Mouse (Mus musculus) embryonic fibroblast, embryonic 13.5 days (primary cell): ENCODE data around the gene Csmd2.

Experiments
- CTCF ChIP-seq: IDR thresholded peaks from 2 replicates; pipeline ENCODE4 v1.5.1; 2011; ENCODE audit warnings: mild to moderate bottlenecking, control low read depth, low read length, moderate library complexity, borderline replicate concordance; ENCODE audit not compliant: insufficient read depth
- POLR2A ChIP-seq: IDR thresholded peaks from 2 replicates; pipeline ENCODE4 v1.6.1; 2011; ENCODE audit warnings: low read depth, mild to moderate bottlenecking, control low read depth, low read length, moderate library complexity

DNA sequence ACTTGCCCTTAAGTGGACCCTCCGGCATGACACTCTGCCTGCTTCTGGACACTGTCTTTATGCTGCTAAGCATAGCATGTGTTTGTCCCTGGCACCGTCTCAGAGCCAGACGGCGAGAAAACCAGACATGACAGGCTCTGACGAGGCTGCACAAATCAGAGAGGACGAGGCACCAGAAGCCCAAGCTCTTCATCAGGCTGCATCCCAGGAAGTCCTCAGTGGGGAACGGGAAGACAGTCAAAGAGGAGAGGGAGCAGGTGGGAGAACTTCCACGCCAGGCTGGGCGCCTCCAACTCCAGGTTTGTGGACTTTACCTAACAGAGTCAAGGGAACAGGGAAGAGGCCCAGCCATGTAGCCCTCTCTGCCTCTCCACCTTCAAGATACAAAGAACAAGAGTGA is 183.6 kb downstream of the Csmd2 start:
- no peak for TF ChIP-seq POLR2A
- no peak for TF ChIP-seq CTCF
